Mouse (Mus musculus): ENCODE measurements around the gene Kcnf1. TPM values are rescaled to one million over a fixed set of nuclear protein-coding genes. Genes with fewer than 3 reads are reported as not detected.

The Kcnf1 gene
- total and polyA plus RNA-seq, 3 experiments, result not detected

GRCm38 (mm10) chr12:17174134-17174893, 2.4 kb downstream of the Kcnf1 start:
- no peaks in the 10 kb centered on the region for H3K27me3 ChIP-seq (replicated peaks)
- no peaks in the 10 kb centered on the region for H3K4me1 ChIP-seq (ENCODE audit: control insufficient read depth in 1 of 2, insufficient read depth in 2 of 2)
- no peak for DNase-seq (ENCODE audit: extremely low read depth)
- no peaks in the 10 kb centered on the region for H3K79me2 ChIP-seq (replicated peaks; ENCODE audit: control insufficient read depth, extremely low read depth, insufficient read depth, poor library complexity, severe bottlenecking)
- H3K9ac ChIP-seq (ENCODE audit: insufficient read depth, low read depth), result no peak overlapping the region
- H3K4me3 ChIP-seq (replicated peaks in 1 of 3; ENCODE audit: low read depth in 2 of 3, low read length in 2 of 3, poor library complexity in 1 of 3), result no peak overlapping the region
- H3K36me3 ChIP-seq (replicated peaks in 1 of 2; ENCODE audit: control insufficient read depth in 1 of 2, insufficient read depth in 1 of 2, low read length in 1 of 2), result no peaks in the 10 kb centered on the region
- dilution Hi-C loops (cut with MboI; ENCODE audit: extremely low pct_ligation_motif_present, extremely low pct_unique_long_range_greater_than_20kb, low sequenced_read_pairs) (no loop called here), in situ Hi-C loops (cut with MboI; ENCODE audit: low pct_ligation_motif_present, low pct_unique_long_range_greater_than_20kb, low sequenced_read_pairs) (no loop called here)
- H3K9me3 ChIP-seq (replicated peaks; ENCODE audit: low read length), result no peaks in the 10 kb centered on the region
- TF ChIP-seq NELFE (IDR thresholded peaks at IDR 0.05; ENCODE audit: low read depth, low read length), result no peak
- TF ChIP-seq TBP (conservative IDR thresholded peaks at IDR 0.05; ENCODE audit: low read depth, low read length), result no peak
- TF ChIP-seq MAFK (IDR thresholded peaks at IDR 0.05; ENCODE audit: insufficient replicate concordance, low read length), result no peak
- no peak for TF ChIP-seq ZC3H11A (IDR thresholded peaks at IDR 0.05; ENCODE audit: low read depth, low read length)
- TF ChIP-seq USF1 (IDR thresholded peaks at IDR 0.05; ENCODE audit: low read depth, low read length), result no peak
- H3K27ac ChIP-seq (ENCODE audit: insufficient read depth, low read depth), result no peak overlapping the region
- H3K4me2 ChIP-seq (ENCODE audit: insufficient read depth, low read depth, poor library complexity, severe bottlenecking), result no peak overlapping the region

- no peak for DNase-seq (ENCODE audit: extremely low read depth)
- H3K4me2 ChIP-seq (ENCODE audit: insufficient read depth, low read depth, poor library complexity, severe bottlenecking), result no peak overlapping the region
- peaks cover 10% of the 10 kb centered on the region for H3K9me3 ChIP-seq (replicated peaks; ENCODE audit: low read length)
- no peaks in the 10 kb centered on the region for H3K4me1 ChIP-seq (ENCODE audit: control insufficient read depth in 1 of 2, insufficient read depth in 2 of 2)
- in situ Hi-C loops (cut with MboI; ENCODE audit: low pct_ligation_motif_present, low pct_unique_long_range_greater_than_20kb, low sequenced_read_pairs) (no loop called here), dilution Hi-C loops (cut with MboI; ENCODE audit: extremely low pct_ligation_motif_present, extremely low pct_unique_long_range_greater_than_20kb, low sequenced_read_pairs) (no loop called here)
- no peaks in the 10 kb centered on the region for H3K27me3 ChIP-seq (replicated peaks)
- H3K27ac ChIP-seq (ENCODE audit: insufficient read depth, low read depth), result no peak overlapping the region
- H3K4me3 ChIP-seq (replicated peaks in 1 of 3; ENCODE audit: low read depth in 2 of 3, low read length in 2 of 3, poor library complexity in 1 of 3), result no peak overlapping the region
- H3K79me2 ChIP-seq (replicated peaks; ENCODE audit: control insufficient read depth, extremely low read depth, insufficient read depth, poor library complexity, severe bottlenecking), result no peaks in the 10 kb centered on the region
- no peak for TF ChIP-seq UBTF (IDR thresholded peaks at IDR 0.05; ENCODE audit: low read depth, low read length)
- TF ChIP-seq RCOR1 (conservative IDR thresholded peaks at IDR 0.05; ENCODE audit: low read depth, low read length), result no peak
- no peak for TF ChIP-seq NRF1 (IDR thresholded peaks at IDR 0.05; ENCODE audit: low read depth, low read length)
- TF ChIP-seq USF1 (IDR thresholded peaks at IDR 0.05; ENCODE audit: low read depth, low read length), result no peak
- no peak for TF ChIP-seq SMC3 (IDR thresholded peaks at IDR 0.05; ENCODE audit: low read depth, low read length)
- no peak for TF ChIP-seq MYC (IDR thresholded peaks at IDR 0.05; ENCODE audit: low read depth, low read length)
- no peak for TF ChIP-seq MEF2A (IDR thresholded peaks at IDR 0.05; ENCODE audit: borderline replicate concordance, low read depth, low read length)
- no peak for TF ChIP-seq MAX (IDR thresholded peaks at IDR 0.05; ENCODE audit: low read length)
- no peak for TF ChIP-seq CTCF (conservative IDR thresholded peaks at IDR 0.05 in 1 of 2, IDR thresholded peaks at IDR 0.05 in 1 of 2; ENCODE audit: low read depth in 2 of 2, low read length in 2 of 2)
- no peak for TF ChIP-seq ZKSCAN1 (IDR thresholded peaks at IDR 0.05; ENCODE audit: borderline replicate concordance, low read depth, low read length)
- no peak for TF ChIP-seq GABPA (IDR thresholded peaks at IDR 0.05; ENCODE audit: insufficient replicate concordance, low read depth, low read length)
- TF ChIP-seq CHD2 (IDR thresholded peaks at IDR 0.05; ENCODE audit: low read length), result no peak
- TF ChIP-seq JUND (conservative IDR thresholded peaks at IDR 0.05; ENCODE audit: low read depth, low read length), result no peak
- no peak for TF ChIP-seq HCFC1 (IDR thresholded peaks at IDR 0.05; ENCODE audit: low read depth, low read length)
- no peak overlapping the region for H3K9ac ChIP-seq (ENCODE audit: insufficient read depth, low read depth)
- no peaks in the 10 kb centered on the region for H3K36me3 ChIP-seq (replicated peaks in 1 of 2; ENCODE audit: control insufficient read depth in 1 of 2, insufficient read depth in 1 of 2, low read length in 1 of 2)
Observed at GRCm38 (mm10) chr12:17170406-17170805, 6.3 kb downstream of the Kcnf1 start.

All from CH12.LX (cell line).